Mouse (Mus musculus) testis, adult 2 months (tissue): ENCODE data around the gene Cdx2.

Experiments
- CTCF ChIP-seq: fragments of 200-500 bp; IDR thresholded peaks from 2 replicates; pipeline ENCODE4 v1.5.1; 2012; ENCODE audit warnings: low read depth, mild to moderate bottlenecking, inconsistent platforms, low read length, moderate library complexity; ENCODE audit not compliant: control insufficient read depth, insufficient read depth, insufficient replicate concordance
- POLR2A ChIP-seq: fragments of 200-500 bp; IDR thresholded peaks from 2 replicates; pipeline ENCODE4 v1.6.1; 2012; ENCODE audit warnings: low read depth, mild to moderate bottlenecking, inconsistent platforms, low read length, moderate library complexity; ENCODE audit not compliant: control insufficient read depth

- TF ChIP-seq POLR2A (no peak), CTCF (no peak)
These were observed 12.9 kb downstream of the Cdx2 start for GRCm38 (mm10) chr5:147294121-147294520.
